Mouse (Mus musculus) cerebellum, adult 2 months (tissue): Measurements from ENCODE around the gene Gigyf2. TPM values are rescaled to one million over a fixed set of nuclear protein-coding genes. Genes with fewer than 3 reads are reported as not detected.

Source experiments
- DNase-seq, 2 experiments: peaks; one replicate each; pipeline ENCODE4 v3.0.0; 2021
- H3K27ac ChIP-seq: fragments of 200-500 bp; 2 replicates; pipeline ENCODE4 v1.5.1; 2012; ENCODE audit warnings: low read length, control low read depth, inconsistent platforms; ENCODE audit not compliant: insufficient read depth
- H3K27me3 ChIP-seq: fragments of 200-500 bp; 2 replicates; pipeline ENCODE4 v1.6.1; 2012; ENCODE audit warnings: inconsistent platforms, mild to moderate bottlenecking, low read length, moderate library complexity; ENCODE audit not compliant: control insufficient read depth, insufficient read depth
- H3K4me1 ChIP-seq: fragments of 200-500 bp; 2 replicates; pipeline ENCODE4 v1.6.1; 2011; ENCODE audit warnings: low read length; ENCODE audit not compliant: control insufficient read depth, insufficient read depth
- H3K4me3 ChIP-seq: fragments of 200-500 bp; replicated peaks from 2 replicates; pipeline ENCODE3; 2011; ENCODE audit warnings: mild to moderate bottlenecking, low read depth, low read length, control low read depth; ENCODE audit not compliant: insufficient read depth
- CTCF ChIP-seq: fragments of 200-500 bp; IDR thresholded peaks from 2 replicates; pipeline ENCODE4 v1.5.1; 2011; ENCODE audit warnings: low read depth, mild to moderate bottlenecking, control low read depth, low read length, moderate library complexity, borderline replicate concordance; ENCODE audit not compliant: insufficient read depth
- POLR2A ChIP-seq: fragments of 200-500 bp; IDR thresholded peaks from 2 replicates; pipeline ENCODE4 v1.6.1; 2011; ENCODE audit warnings: low read length, control low read depth, borderline replicate concordance; ENCODE audit not compliant: insufficient read depth
- WGBS: fragments of 180-500 bp; shearing (Covaris S2); methylation state at CpG from one replicate; pipeline ENCODE4 v1.1.7; 2018; 5-methylcytosine and 5-hydroxymethylcytosine counted together
- polyA plus RNA-seq: library from polyadenylated mRNA; depleted of rRNA; stranded (reverse); fragments of >200 nt; gene quantifications from 2 replicates; pipeline ENCODE4 v1.2.3, GENCODE M21; 2012

The Gigyf2 gene
- polyA plus RNA-seq, 1 experiment, result 63.1 TPM

GRCm38 (mm10) chr1:87294063-87294710, 32.6 kb upstream of the Gigyf2 start:
- no peak overlapping the region for H3K27ac ChIP-seq
- 91% methylated on average over 4 of the region's 4 CpGs for WGBS
- no peaks in the 10 kb centered on the region for H3K4me1 ChIP-seq
- no peak for DNase-seq
- H3K4me3 ChIP-seq, result no peak overlapping the region
- TF ChIP-seq POLR2A, result no peak
- TF ChIP-seq CTCF, result no peak
- no peaks in the 10 kb centered on the region for H3K27me3 ChIP-seq

DNA sequence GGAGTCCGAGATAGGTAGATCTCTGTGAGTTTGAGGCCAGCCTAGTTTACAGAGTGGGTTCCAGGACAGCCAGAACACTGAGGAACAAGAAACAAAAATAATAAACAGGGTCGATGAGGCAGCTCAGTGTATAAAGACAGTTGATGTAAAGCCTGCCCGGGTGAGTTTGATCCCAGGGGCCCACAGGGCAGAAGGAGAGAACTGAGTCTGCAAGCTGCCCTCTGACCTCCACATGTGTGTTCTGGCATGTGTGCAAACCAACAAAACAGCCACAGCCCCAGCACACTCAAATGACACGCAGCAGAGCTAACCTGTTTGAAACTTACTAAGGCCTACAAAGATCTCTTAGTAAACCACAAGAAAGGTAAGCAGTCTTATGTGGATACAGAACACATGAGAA, 31.8 kb upstream of the Gigyf2 start:
- Histone ChIP-seq H3K27ac (no peak overlapping the region), H3K4me3 (no peak overlapping the region), H3K27me3 (no peaks in the 10 kb centered on the region), H3K4me1 (no peaks in the 10 kb centered on the region)
- 66% methylated on average over 4 of the region's 4 CpGs for WGBS
- DNase-seq, result no peak
- no peak for TF ChIP-seq POLR2A
- no peak for TF ChIP-seq CTCF

DNA sequence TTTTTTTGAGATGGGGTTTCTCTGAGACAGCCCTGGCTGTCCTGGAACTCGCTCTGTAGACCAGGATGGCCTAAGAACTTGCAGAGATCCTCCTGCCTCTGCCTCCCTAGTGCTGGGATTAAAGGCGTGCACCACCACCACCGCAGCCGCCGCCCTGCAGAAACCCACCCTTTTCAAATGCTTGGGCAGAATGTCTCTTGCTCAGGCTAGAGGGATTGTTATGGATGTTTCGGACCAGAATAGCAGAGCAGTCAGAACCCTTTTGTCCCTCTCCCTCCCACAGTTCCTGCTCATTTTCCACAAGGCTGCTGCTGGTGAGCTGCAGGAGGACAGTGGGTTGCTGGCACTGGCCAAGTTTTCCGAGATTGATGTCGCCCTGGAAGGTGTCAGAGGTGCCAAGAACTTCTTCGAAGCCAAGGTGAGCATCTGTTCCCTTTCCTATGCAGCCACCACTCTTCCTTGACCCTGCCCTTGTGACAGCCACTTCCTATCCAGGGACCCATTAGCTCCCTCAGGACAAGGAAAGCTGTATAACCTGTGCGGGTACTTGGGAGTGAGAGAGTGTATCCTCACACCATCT, 29.4 kb upstream of the Gigyf2 start:
- WGBS, result 53% methylated on average over 10 of the region's 10 CpGs
- H3K4me1 ChIP-seq, result no peaks in the 10 kb centered on the region
- TF ChIP-seq POLR2A, result no peak
- no peak for TF ChIP-seq CTCF
- no peaks in the 10 kb centered on the region for H3K27me3 ChIP-seq
- H3K27ac ChIP-seq, result no peak overlapping the region
- peak in 1 of 2 experiments; percentile 33 for DNase-seq
- no peak overlapping the region for H3K4me3 ChIP-seq

DNA sequence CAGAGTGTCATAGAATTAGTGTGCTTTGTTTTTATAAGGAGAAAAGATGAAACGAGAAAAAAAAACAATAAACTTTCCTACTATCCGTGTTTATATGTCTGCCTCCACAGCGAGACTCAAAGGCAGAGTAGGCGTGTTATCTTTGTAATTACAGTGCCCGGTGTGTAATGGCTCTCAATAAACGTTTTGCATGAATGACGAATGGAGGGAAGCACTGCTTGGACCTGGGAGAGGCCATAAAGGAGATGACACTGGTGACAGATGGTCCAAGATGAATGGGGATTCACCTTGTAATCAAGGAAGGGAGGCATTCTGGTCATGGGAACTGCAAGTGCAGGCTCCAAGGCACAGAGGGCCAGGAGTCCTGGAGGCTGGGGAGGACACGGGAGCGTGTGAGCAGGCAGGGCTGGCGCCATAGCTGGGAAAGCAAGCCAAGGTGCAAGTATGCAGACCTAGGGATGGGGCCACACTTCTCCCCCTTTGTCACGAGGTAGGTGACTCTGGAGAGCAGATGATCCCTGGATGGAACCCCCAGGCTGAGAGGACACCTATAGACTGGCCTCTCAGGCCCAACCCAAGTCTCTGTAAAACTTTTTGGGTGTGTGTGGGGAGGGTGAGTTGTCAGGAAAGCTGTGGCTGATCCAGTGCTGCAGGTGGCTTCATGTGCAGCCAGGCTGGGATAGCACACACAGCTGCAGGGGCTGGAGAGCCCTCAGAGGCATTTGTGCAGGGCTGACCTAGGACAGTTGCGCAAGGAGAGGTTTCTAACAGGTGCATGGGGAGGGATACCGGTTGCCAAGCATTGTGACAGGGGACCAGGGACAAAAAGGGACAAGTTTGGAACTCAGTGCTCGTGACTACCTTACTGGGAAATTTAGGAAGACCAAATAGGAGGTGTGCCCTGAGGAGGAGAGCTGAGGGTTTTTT, 26.2 kb upstream of the Gigyf2 start:
- Histone ChIP-seq H3K4me1 (no peaks in the 10 kb centered on the region), H3K27ac (no peak overlapping the region), H3K27me3 (no peaks in the 10 kb centered on the region), H3K4me3 (no peak overlapping the region)
- no peak for DNase-seq
- TF ChIP-seq CTCF (no peak), POLR2A (no peak)
- WGBS, result 54% methylated on average over 14 of the region's 14 CpGs

- Histone ChIP-seq H3K4me1 (no peaks in the 10 kb centered on the region), H3K27me3 (no peaks in the 10 kb centered on the region), H3K4me3 (no peak overlapping the region), H3K27ac (no peak overlapping the region)
- TF ChIP-seq POLR2A (no peak), CTCF (no peak)
- DNase-seq, result peak; percentile 27 to 56
- WGBS, result 19% methylated on average over 2 of the region's 2 CpGs
Measured at GRCm38 (mm10) chr1:87301971-87302370, 24.8 kb upstream of the Gigyf2 start.

GRCm38 (mm10) chr1:87308952-87309351, 17.8 kb upstream of the Gigyf2 start:
- 90% methylated on average over 3 of the region's 3 CpGs for WGBS
- Histone ChIP-seq H3K27me3 (no peaks in the 10 kb centered on the region), H3K27ac (no peak overlapping the region), H3K4me3 (no peak overlapping the region), H3K4me1 (no peaks in the 10 kb centered on the region)
- DNase-seq, result no peak
- no peak for TF ChIP-seq CTCF
- no peak for TF ChIP-seq POLR2A

DNA sequence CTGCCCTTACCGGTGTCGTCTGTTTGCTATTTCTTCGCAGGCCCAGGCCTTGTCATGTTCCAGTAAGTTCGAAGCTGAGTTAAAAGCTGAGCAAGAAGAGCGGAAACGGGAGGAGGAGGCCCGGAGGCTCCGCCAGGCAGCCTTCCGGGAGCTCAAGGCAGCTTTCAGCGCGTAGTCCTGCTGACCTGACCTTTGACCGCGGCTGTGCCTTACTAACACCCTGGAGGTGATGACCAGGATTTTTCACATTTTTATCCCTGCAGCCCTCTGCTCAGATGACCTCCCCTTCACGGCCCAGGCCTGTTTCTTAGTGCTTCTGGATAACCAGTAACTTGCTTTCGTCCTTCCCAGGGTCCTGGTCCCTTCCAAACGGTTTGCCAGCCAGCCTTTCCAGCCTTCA, 17.2 kb upstream of the Gigyf2 start:
- no peak for DNase-seq
- TF ChIP-seq CTCF (no peak), POLR2A (no peak)

More for the DNA sequence above, 17.2 kb upstream of the Gigyf2 start:
- Histone ChIP-seq H3K4me1 (no peaks in the 10 kb centered on the region), H3K27me3 (no peaks in the 10 kb centered on the region), H3K27ac (no peak overlapping the region), H3K4me3 (no peak overlapping the region)
- 87% methylated on average over 16 of the region's 16 CpGs for WGBS
